Mouse (Mus musculus) olfactory bulb, adult 2 months (tissue): ENCODE results near the gene Mnat1.

ENCODE experiments used
- CTCF ChIP-seq: fragments of 200-500 bp; IDR thresholded peaks from 2 replicates; pipeline ENCODE4 v1.5.1; 2012; ENCODE audit warnings: low read depth, mild to moderate bottlenecking, low read length, moderate library complexity; ENCODE audit not compliant: insufficient read depth
- POLR2A ChIP-seq: fragments of 200-500 bp; IDR thresholded peaks from 2 replicates; pipeline ENCODE4 v1.6.1; 2012; ENCODE audit warnings: mild to moderate bottlenecking, low read depth, low read length, moderate library complexity; ENCODE audit not compliant: insufficient read depth

GRCm38 (mm10) chr12:73274921-73275320 is 151.4 kb downstream of the Mnat1 start:
- no peak for TF ChIP-seq POLR2A
- no peak for TF ChIP-seq CTCF
